Mouse (Mus musculus): ENCODE data around the gene Mbd3. TPM values are rescaled to one million over a fixed set of nuclear protein-coding genes. Genes with fewer than 3 reads are reported as not detected.

Mbd3 gene
- polyA plus RNA-seq, 1 experiment = 135 TPM

GRCm38 (mm10) chr10:80396822-80397523 lies 2.4 kb downstream of the Mbd3 start:
- no peaks in the 10 kb centered on the region; the same call in 1 of the 2 replicates for H3K36me3 ChIP-seq (ENCODE audit: control insufficient read depth, insufficient read depth, low read length)
- H3K27ac ChIP-seq (ENCODE audit: control insufficient read depth, insufficient read depth, low read depth, low read length) = no peak overlapping the region
- no peak for TF ChIP-seq CTCF (IDR thresholded peaks at IDR 0.05; ENCODE audit: control insufficient read depth, insufficient read depth, insufficient replicate concordance, low read depth, low read length)
- no peak for TF ChIP-seq POLR2A (IDR thresholded peaks at IDR 0.05; ENCODE audit: control insufficient read depth, low read depth, low read length)
- H3K4me1 ChIP-seq (ENCODE audit: control insufficient read depth, insufficient read depth, low read length) = peaks cover 15% of the 10 kb centered on the region
- H3K27me3 ChIP-seq (ENCODE audit: control insufficient read depth, insufficient read depth, low read length) = no peaks in the 10 kb centered on the region
- H3K4me3 ChIP-seq (ENCODE audit: control insufficient read depth, low read depth, low read length) = no peak overlapping the region

- Histone ChIP-seq H3K27ac (ENCODE audit: control insufficient read depth, insufficient read depth, low read depth, low read length) (no peak overlapping the region), H3K4me3 (ENCODE audit: control insufficient read depth, low read depth, low read length) (no peak overlapping the region), H3K4me1 (ENCODE audit: control insufficient read depth, insufficient read depth, low read length) (peaks cover 11% of the 10 kb centered on the region), H3K27me3 (ENCODE audit: control insufficient read depth, insufficient read depth, low read length) (no peaks in the 10 kb centered on the region), H3K36me3 (ENCODE audit: control insufficient read depth, insufficient read depth, low read length) (no peaks in the 10 kb centered on the region; the same call in 1 of the 2 replicates)
- no peak for TF ChIP-seq CTCF (IDR thresholded peaks at IDR 0.05; ENCODE audit: control insufficient read depth, insufficient read depth, insufficient replicate concordance, low read depth, low read length)
- no peak for TF ChIP-seq POLR2A (IDR thresholded peaks at IDR 0.05; ENCODE audit: control insufficient read depth, low read depth, low read length)
These were observed 4.2 kb downstream of the Mbd3 start for GRCm38 (mm10) chr10:80395025-80395627.

GRCm38 (mm10) chr10:80392687-80393086 lies 6.7 kb downstream of the Mbd3 start:
- Histone ChIP-seq H3K27ac (ENCODE audit: control insufficient read depth, insufficient read depth, low read depth, low read length) (no peak overlapping the region), H3K27me3 (ENCODE audit: control insufficient read depth, insufficient read depth, low read length) (no peaks in the 10 kb centered on the region), H3K4me1 (ENCODE audit: control insufficient read depth, insufficient read depth, low read length) (peaks cover 14% of the 10 kb centered on the region), H3K4me3 (ENCODE audit: control insufficient read depth, low read depth, low read length) (no peak overlapping the region), H3K36me3 (ENCODE audit: control insufficient read depth, insufficient read depth, low read length) (no peaks in the 10 kb centered on the region; the same call in 1 of the 2 replicates)
- TF ChIP-seq CTCF (IDR thresholded peaks at IDR 0.05; ENCODE audit: control insufficient read depth, insufficient read depth, insufficient replicate concordance, low read depth, low read length) (no peak), POLR2A (IDR thresholded peaks at IDR 0.05; ENCODE audit: control insufficient read depth, low read depth, low read length) (no peak)

GRCm38 (mm10) chr10:80390697-80391096 lies 8.7 kb downstream of the Mbd3 start:
- no peak for TF ChIP-seq POLR2A (IDR thresholded peaks at IDR 0.05; ENCODE audit: control insufficient read depth, low read depth, low read length)
- Histone ChIP-seq H3K4me3 (ENCODE audit: control insufficient read depth, low read depth, low read length) (no peak overlapping the region), H3K36me3 (ENCODE audit: control insufficient read depth, insufficient read depth, low read length) (no peaks in the 10 kb centered on the region; the same call in 1 of the 2 replicates), H3K27me3 (ENCODE audit: control insufficient read depth, insufficient read depth, low read length) (no peaks in the 10 kb centered on the region), H3K27ac (ENCODE audit: control insufficient read depth, insufficient read depth, low read depth, low read length) (no peak overlapping the region), H3K4me1 (ENCODE audit: control insufficient read depth, insufficient read depth, low read length) (peaks cover 17% of the 10 kb centered on the region)

GRCm38 (mm10) chr10:80389185-80389708 lies 10.1 kb downstream of the Mbd3 start:
- no peak overlapping the region for H3K27ac ChIP-seq (ENCODE audit: control insufficient read depth, insufficient read depth, low read depth, low read length)
- peaks cover 17% of the 10 kb centered on the region for H3K4me1 ChIP-seq (ENCODE audit: control insufficient read depth, insufficient read depth, low read length)
- H3K27me3 ChIP-seq (ENCODE audit: control insufficient read depth, insufficient read depth, low read length) = no peaks in the 10 kb centered on the region
- TF ChIP-seq POLR2A (IDR thresholded peaks at IDR 0.05; ENCODE audit: control insufficient read depth, low read depth, low read length) = no peak
- TF ChIP-seq CTCF (IDR thresholded peaks at IDR 0.05; ENCODE audit: control insufficient read depth, insufficient read depth, insufficient replicate concordance, low read depth, low read length) = no peak
- H3K36me3 ChIP-seq (ENCODE audit: control insufficient read depth, insufficient read depth, low read length) = no peaks in the 10 kb centered on the region; the same call in 1 of the 2 replicates
- H3K4me3 ChIP-seq (ENCODE audit: control insufficient read depth, low read depth, low read length) = peak overlapping the region; percentile 20; the same call in 1 of the 2 replicates

- Histone ChIP-seq H3K27ac (ENCODE audit: control insufficient read depth, insufficient read depth, low read depth, low read length) (peak overlapping the region; percentile 88), H3K4me3 (ENCODE audit: control insufficient read depth, low read depth, low read length) (peak overlapping the region; percentile 91), H3K36me3 (ENCODE audit: control insufficient read depth, insufficient read depth, low read length) (no peaks in the 10 kb centered on the region; the same call in 1 of the 2 replicates)
These were observed 10.6 kb downstream of the Mbd3 start for GRCm38 (mm10) chr10:80388731-80389130.

GRCm38 (mm10) chr10:80387522-80387959 lies 11.8 kb downstream of the Mbd3 start, which contains the start of gene Mex3d:
Mex3d (minus strand) TSS chr10:80387659.
- H3K4me3 ChIP-seq (ENCODE audit: control insufficient read depth, low read depth, low read length) = peak within 1 kb of the TSS; percentile 94
- peak within 1 kb of the TSS; percentile 88 for H3K27ac ChIP-seq (ENCODE audit: control insufficient read depth, insufficient read depth, low read depth, low read length)
- no peaks in the 10 kb centered on the region for H3K27me3 ChIP-seq (ENCODE audit: control insufficient read depth, insufficient read depth, low read length)
- H3K4me1 ChIP-seq (ENCODE audit: control insufficient read depth, insufficient read depth, low read length) = peaks cover 17% of the 10 kb centered on the region
- no peaks in the 10 kb centered on the region; the same call in 1 of the 2 replicates for H3K36me3 ChIP-seq (ENCODE audit: control insufficient read depth, insufficient read depth, low read length)
- no peak for TF ChIP-seq CTCF (IDR thresholded peaks at IDR 0.05; ENCODE audit: control insufficient read depth, insufficient read depth, insufficient replicate concordance, low read depth, low read length)
- peak; percentile 74; the same call in 1 of the 2 replicates for TF ChIP-seq POLR2A (IDR thresholded peaks at IDR 0.05; ENCODE audit: control insufficient read depth, low read depth, low read length)

More at GRCm38 (mm10) chr10:80388731-80389130, 10.6 kb downstream of the Mbd3 start:
- H3K4me1 ChIP-seq (ENCODE audit: control insufficient read depth, insufficient read depth, low read length) = peaks cover 17% of the 10 kb centered on the region
- TF ChIP-seq POLR2A (IDR thresholded peaks at IDR 0.05; ENCODE audit: control insufficient read depth, low read depth, low read length) = no peak
- TF ChIP-seq CTCF (IDR thresholded peaks at IDR 0.05; ENCODE audit: control insufficient read depth, insufficient read depth, insufficient replicate concordance, low read depth, low read length) = no peak
- H3K27me3 ChIP-seq (ENCODE audit: control insufficient read depth, insufficient read depth, low read length) = no peaks in the 10 kb centered on the region
